Mouse (Mus musculus) spleen, adult 2 months (tissue): ENCODE measurements around the gene Dnah7c. TPM values are rescaled to one million over a fixed set of nuclear protein-coding genes. Genes with fewer than 3 reads are reported as not detected.
A peak's percentile ranks its signal among the peaks of the same experiment; 100 is the strongest.

Experiments
- DNase-seq, 2 experiments: peaks; one replicate each; pipeline versions ENCODE4 v3.0.0 to v3.0.0-alpha.2; 2012 to 2021; ENCODE audit warnings: low spot score in 2 of 2, low read depth in 1 of 2
- H3K27ac ChIP-seq: fragments of 200-500 bp; 2 replicates; pipeline ENCODE4 v1.5.1; 2012; ENCODE audit warnings: low read length, inconsistent platforms; ENCODE audit not compliant: insufficient read depth
- H3K27me3 ChIP-seq: fragments of 200-500 bp; 2 replicates; pipeline ENCODE4 v1.6.1; 2012; ENCODE audit warnings: mild to moderate bottlenecking, moderate library complexity, low read length, inconsistent platforms; ENCODE audit not compliant: control insufficient read depth, insufficient read depth
- H3K36me3 ChIP-seq: fragments of 200-500 bp; 2 replicates; pipeline ENCODE4 v1.6.1; 2012; ENCODE audit warnings: mild to moderate bottlenecking, low read length, inconsistent platforms; ENCODE audit not compliant: control insufficient read depth, insufficient read depth
- H3K4me1 ChIP-seq: fragments of 200-500 bp; 2 replicates; pipeline ENCODE4 v1.6.1; 2011; ENCODE audit warnings: inconsistent platforms; ENCODE audit not compliant: control insufficient read depth, insufficient read depth, insufficient read length
- H3K4me3 ChIP-seq: fragments of 200-500 bp; 2 replicates; pipeline ENCODE4 v1.5.1; 2011; ENCODE audit warnings: mild to moderate bottlenecking, inconsistent platforms; ENCODE audit not compliant: insufficient read depth, insufficient read length; ENCODE audit errors: extremely low read depth
- CTCF ChIP-seq: fragments of 200-500 bp; IDR thresholded peaks from 2 replicates; pipeline ENCODE4 v1.5.1; 2011; ENCODE audit warnings: mild to moderate bottlenecking, inconsistent platforms; ENCODE audit not compliant: insufficient read depth, insufficient read length, insufficient replicate concordance; ENCODE audit errors: extremely low read depth
- POLR2A ChIP-seq: fragments of 200-500 bp; IDR thresholded peaks from 2 replicates; pipeline ENCODE4 v1.6.1; 2011; ENCODE audit warnings: low read depth, low read length, inconsistent platforms
- WGBS: fragments of 180-500 bp; shearing (Covaris S2); methylation state at CpG from one replicate; pipeline ENCODE4 v1.1.7; 2018; 5-methylcytosine and 5-hydroxymethylcytosine counted together
- polyA plus RNA-seq: library from polyadenylated mRNA; depleted of rRNA; stranded (reverse); fragments of >200 nt; gene quantifications from 2 replicates; pipeline ENCODE4 v1.2.3, GENCODE M21; 2012

The Dnah7c gene
- polyA plus RNA-seq, 1 experiment = not detected

- no peak overlapping the region for H3K4me3 ChIP-seq
- WGBS = 85% methylated on average over 2 of the region's 2 CpGs
- TF ChIP-seq POLR2A (no peak), CTCF (no peak)
- 0 out of 2 replicates have a peak, but pooled peaks cover 2% of the 10 kb centered on the region for H3K4me1 ChIP-seq
- no peak for DNase-seq
- H3K27ac ChIP-seq = no peak overlapping the region
- peaks cover 8% of the 10 kb centered on the region for H3K36me3 ChIP-seq
- no peaks in the 10 kb centered on the region for H3K27me3 ChIP-seq
These were observed 404.9 kb downstream of the Dnah7c start for GRCm38 (mm10) chr1:46830066-46830843.

GRCm38 (mm10) chr1:46831927-46832326, 406.5 kb downstream of the Dnah7c start:
- Histone ChIP-seq H3K4me1 (0 out of 2 replicates have a peak, but pooled peaks cover 2% of the 10 kb centered on the region), H3K27me3 (no peaks in the 10 kb centered on the region), H3K36me3 (peaks cover 7% of the 10 kb centered on the region), H3K4me3 (no peak overlapping the region), H3K27ac (no peak overlapping the region)
- peak in 1 of 2 experiments; percentile 16 for DNase-seq
- TF ChIP-seq POLR2A (no peak), CTCF (no peak)
- 65% methylated on average over 5 of the region's 5 CpGs for WGBS

- H3K36me3 ChIP-seq = no peaks in the 10 kb centered on the region
- H3K4me1 ChIP-seq = no peaks in the 10 kb centered on the region
- no peak for DNase-seq
- TF ChIP-seq CTCF (no peak), POLR2A (no peak)
- H3K27me3 ChIP-seq = no peaks in the 10 kb centered on the region
- H3K4me3 ChIP-seq = no peak overlapping the region
- WGBS = 62% methylated on average over 4 of the region's 4 CpGs
- H3K27ac ChIP-seq = no peak overlapping the region
These were observed 418.0 kb downstream of the Dnah7c start for GRCm38 (mm10) chr1:46843406-46843805.

- TF ChIP-seq CTCF (no peak), POLR2A (no peak)
- no peak for DNase-seq
- Histone ChIP-seq H3K27me3 (no peaks in the 10 kb centered on the region), H3K4me1 (no peaks in the 10 kb centered on the region), H3K36me3 (no peaks in the 10 kb centered on the region), H3K27ac (no peak overlapping the region), H3K4me3 (no peak overlapping the region)
- 86% methylated on average over 2 of the region's 2 CpGs for WGBS
These were observed 418.9 kb downstream of the Dnah7c start for GRCm38 (mm10) chr1:46844281-46844680.

GRCm38 (mm10) chr1:46845221-46845620, 419.8 kb downstream of the Dnah7c start:
- Histone ChIP-seq H3K4me1 (no peaks in the 10 kb centered on the region), H3K4me3 (no peak overlapping the region), H3K27me3 (no peaks in the 10 kb centered on the region), H3K27ac (no peak overlapping the region), H3K36me3 (no peaks in the 10 kb centered on the region)
- DNase-seq = no peak
- TF ChIP-seq CTCF (no peak), POLR2A (no peak)
- 86% methylated on average over 5 of the region's 5 CpGs for whole genome bisulfite sequencing

- DNase-seq = peak; percentile 43 to 72
- 50% methylated on average over 1 of the region's 1 CpGs for WGBS
- Histone ChIP-seq H3K36me3 (no peaks in the 10 kb centered on the region), H3K27me3 (no peaks in the 10 kb centered on the region), H3K4me1 (no peaks in the 10 kb centered on the region; the same call in 1 of the 2 replicates), H3K27ac (no peak overlapping the region), H3K4me3 (no peak overlapping the region)
- no peak for TF ChIP-seq POLR2A
- peak; percentile 19; the same call in 1 of the 2 replicates for TF ChIP-seq CTCF
These were observed 424.4 kb downstream of the Dnah7c start for GRCm38 (mm10) chr1:46849758-46850157.

GRCm38 (mm10) chr1:46851586-46851985, 426.2 kb downstream of the Dnah7c start:
- TF ChIP-seq CTCF = no peak
- TF ChIP-seq POLR2A = no peak
- Histone ChIP-seq H3K36me3 (no peaks in the 10 kb centered on the region), H3K4me1 (no peaks in the 10 kb centered on the region; the same call in 1 of the 2 replicates), H3K4me3 (no peak overlapping the region), H3K27ac (no peak overlapping the region), H3K27me3 (no peaks in the 10 kb centered on the region)
- 29% methylated on average over 4 of the region's 4 CpGs for whole genome bisulfite sequencing
- no peak for DNase-seq
